Mouse (Mus musculus): Measurements from ENCODE around the gene Kcnc3. TPM values are rescaled to one million over a fixed set of nuclear protein-coding genes. Genes with fewer than 3 reads are reported as not detected.

Gene Kcnc3
- polyA plus RNA-seq (2011; ENCODE audit: insufficient read depth, insufficient read length, low replicate concordance, missing spikeins): 1.1 and 3.9 TPM in 2 replicates

DNA sequence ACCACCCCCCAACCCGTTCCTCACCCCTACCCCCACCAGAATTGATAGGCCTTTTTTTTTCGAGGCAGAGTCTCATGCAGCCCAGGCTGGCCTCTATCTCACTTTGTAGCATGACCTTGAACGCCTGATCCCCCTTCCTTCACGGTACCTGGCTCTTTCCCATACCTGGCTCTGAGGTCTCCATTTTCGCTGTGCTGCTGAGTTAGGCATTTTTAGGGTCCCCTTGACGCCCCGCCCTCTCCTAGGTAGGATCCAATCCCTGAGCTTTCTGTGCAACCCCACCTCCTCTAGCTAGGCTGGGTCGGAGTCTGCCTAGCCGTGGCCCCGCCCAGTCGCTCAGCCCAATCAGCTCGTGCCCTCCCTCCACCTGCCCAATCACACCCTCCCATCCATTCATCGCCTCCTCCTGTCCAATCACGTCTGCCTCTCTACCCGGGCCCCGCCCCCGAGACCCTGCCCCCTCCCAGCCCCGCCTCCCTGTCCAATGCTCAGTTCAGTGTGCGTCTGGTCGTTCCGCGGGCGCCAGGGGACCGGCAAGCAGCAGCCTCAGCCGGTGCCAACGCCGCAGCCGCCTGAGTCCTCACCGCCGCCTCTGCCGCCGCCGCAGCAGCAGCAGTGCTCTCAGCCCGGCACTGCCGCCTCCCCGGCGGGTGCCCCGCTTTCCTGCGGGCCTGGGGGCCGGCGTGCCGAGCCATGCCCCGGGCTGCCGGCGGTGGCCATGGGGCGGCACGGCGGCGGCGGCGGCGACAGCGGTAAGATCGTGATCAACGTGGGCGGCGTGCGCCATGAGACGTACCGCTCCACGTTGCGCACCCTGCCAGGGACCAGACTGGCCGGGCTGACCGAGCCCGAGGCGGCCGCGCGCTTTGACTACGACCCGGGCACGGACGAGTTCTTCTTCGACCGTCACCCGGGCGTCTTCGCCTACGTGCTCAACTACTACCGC is at the start of gene Kcnc3:
Gene Kcnc3 (plus strand): TSS at position 263 of the 946 bp plus-strand sequence.
- 0 out of 2 replicates have a peak, but pooled peaks have one; percentile 32 for TF ChIP-seq POLR2A (IDR thresholded peaks at IDR 0.05; ENCODE audit: borderline replicate concordance, control insufficient read depth, low read depth, low read length)
- no peak for TF ChIP-seq CTCF (IDR thresholded peaks at IDR 0.05; ENCODE audit: control insufficient read depth, insufficient read depth, low read length)
- under 1% methylated on average over 80 of the region's 80 CpGs for WGBS

DNA sequence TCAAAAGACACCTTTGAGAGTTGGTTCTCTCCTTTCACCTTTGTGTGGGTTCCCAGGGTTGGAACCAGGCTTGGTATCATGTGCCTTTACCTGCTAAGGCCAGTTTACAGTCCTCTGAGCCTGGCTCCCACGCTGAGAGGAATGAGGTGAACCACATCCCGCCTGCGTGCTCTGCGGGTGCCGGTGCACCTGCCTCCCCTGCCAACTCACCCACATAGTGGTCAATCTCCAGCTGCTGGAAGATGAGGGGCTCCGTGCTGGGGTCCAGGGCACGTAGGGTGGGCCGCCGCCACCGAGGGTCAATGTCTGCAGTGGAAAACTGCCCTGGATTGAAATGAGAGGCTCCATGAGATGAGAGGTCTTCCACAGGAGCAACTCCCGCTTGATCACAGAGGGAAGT is 47.9 kb upstream of the Kcnc3 start:
- Histone ChIP-seq H3K4me1 (ENCODE audit: control insufficient read depth, insufficient read depth, low read length) (peaks cover 4% of the 10 kb centered on the region; the same call in 1 of the 2 replicates), H3K4me3 (replicated peaks; ENCODE audit: control insufficient read depth, low read depth, low read length) (no peak overlapping the region), H3K27ac (ENCODE audit: control insufficient read depth, insufficient read depth, low read depth, low read length, poor library complexity) (no peak overlapping the region)
- WGBS: 94% methylated on average over 11 of the region's 11 CpGs
- TF ChIP-seq POLR2A (IDR thresholded peaks at IDR 0.05; ENCODE audit: borderline replicate concordance, control insufficient read depth, low read depth, low read length): no peak
- TF ChIP-seq CTCF (IDR thresholded peaks at IDR 0.05; ENCODE audit: control insufficient read depth, insufficient read depth, low read length): no peak

More for the DNA sequence above, at the start of gene Kcnc3:
- Histone ChIP-seq H3K4me1 (ENCODE audit: control insufficient read depth, insufficient read depth, low read length) (peaks cover 1% of the 10 kb centered on the region), H3K27ac (ENCODE audit: control insufficient read depth, insufficient read depth, low read depth, low read length, poor library complexity) (no peak within 1 kb of the TSS), H3K4me3 (replicated peaks; ENCODE audit: control insufficient read depth, low read depth, low read length) (peak within 1 kb of the TSS; percentile 27)

DNA sequence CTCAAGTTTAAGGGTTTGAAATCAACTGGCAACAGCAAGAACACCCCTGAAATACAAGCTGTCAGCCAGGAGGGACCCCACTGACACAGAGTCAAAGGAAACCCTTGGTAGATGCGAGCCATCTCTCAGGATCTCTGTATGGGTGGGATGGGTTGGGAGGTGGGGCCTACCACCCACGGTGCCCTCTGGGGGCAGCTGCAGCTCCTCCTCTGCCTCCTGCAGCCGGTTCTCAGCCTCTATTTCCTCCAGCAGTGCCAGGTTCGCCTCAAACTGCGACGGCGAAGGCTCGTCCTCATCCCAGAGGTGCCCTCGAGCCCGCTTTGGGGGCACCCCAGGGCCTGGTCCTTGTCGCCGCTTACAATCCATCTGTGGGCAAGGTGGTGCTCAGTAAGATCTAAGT is 47.4 kb upstream of the Kcnc3 start:
- peaks cover 7% of the 10 kb centered on the region; the same call in 1 of the 2 replicates for H3K4me1 ChIP-seq (ENCODE audit: control insufficient read depth, insufficient read depth, low read length)
- no peak overlapping the region for H3K4me3 ChIP-seq (replicated peaks; ENCODE audit: control insufficient read depth, low read depth, low read length)
- H3K27ac ChIP-seq (ENCODE audit: control insufficient read depth, insufficient read depth, low read depth, low read length, poor library complexity): no peak overlapping the region
- 85% methylated on average over 12 of the region's 12 CpGs for WGBS
- no peak for TF ChIP-seq POLR2A (IDR thresholded peaks at IDR 0.05; ENCODE audit: borderline replicate concordance, control insufficient read depth, low read depth, low read length)
- TF ChIP-seq CTCF (IDR thresholded peaks at IDR 0.05; ENCODE audit: control insufficient read depth, insufficient read depth, low read length): no peak

DNA sequence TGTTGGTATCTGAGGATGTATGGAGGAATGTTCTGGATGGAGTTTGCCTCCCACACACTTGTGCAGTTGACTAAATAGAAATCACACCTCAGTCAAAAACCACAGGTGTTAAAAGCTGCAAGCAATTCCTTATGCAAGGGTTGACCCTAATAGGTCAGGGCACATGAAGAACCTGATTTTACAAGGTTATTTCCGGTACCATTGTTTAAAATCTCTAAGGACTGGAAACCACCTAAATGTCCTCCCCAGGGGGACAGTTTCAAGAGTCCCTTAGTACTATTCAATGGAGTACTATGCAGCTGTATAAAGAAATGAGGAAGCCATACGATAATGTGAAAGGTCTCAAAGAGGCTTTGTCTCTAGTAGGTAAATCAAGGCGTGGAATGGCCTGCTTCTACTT is 44.2 kb upstream of the Kcnc3 start:
- Histone ChIP-seq H3K27ac (ENCODE audit: control insufficient read depth, insufficient read depth, low read depth, low read length, poor library complexity) (no peak overlapping the region), H3K4me3 (replicated peaks; ENCODE audit: control insufficient read depth, low read depth, low read length) (no peak overlapping the region), H3K4me1 (ENCODE audit: control insufficient read depth, insufficient read depth, low read length) (peaks cover 9% of the 10 kb centered on the region; the same call in 1 of the 2 replicates)
- 87% methylated on average over 3 of the region's 3 CpGs for WGBS
- no peak for TF ChIP-seq POLR2A (IDR thresholded peaks at IDR 0.05; ENCODE audit: borderline replicate concordance, control insufficient read depth, low read depth, low read length)
- TF ChIP-seq CTCF (IDR thresholded peaks at IDR 0.05; ENCODE audit: control insufficient read depth, insufficient read depth, low read length): no peak

DNA sequence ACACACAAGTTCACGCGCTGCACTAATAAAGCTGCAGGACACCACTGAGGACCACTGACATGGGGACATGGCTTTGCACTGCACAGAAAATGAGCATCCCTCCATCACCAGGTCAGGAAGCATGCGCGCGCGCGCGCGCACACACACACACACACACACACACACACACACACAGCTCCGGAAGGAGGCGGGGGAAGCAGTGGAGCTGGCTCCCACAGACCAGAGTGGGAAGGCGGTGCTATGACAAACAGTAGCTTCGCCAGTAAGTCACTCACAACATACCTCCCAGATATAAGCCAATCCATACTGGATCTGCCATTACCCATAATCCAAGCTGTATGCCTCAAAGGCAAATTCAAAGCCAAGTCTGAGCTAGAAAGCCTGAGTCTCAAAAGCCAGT is 43.4 kb upstream of the Kcnc3 start:
- TF ChIP-seq CTCF (IDR thresholded peaks at IDR 0.05; ENCODE audit: control insufficient read depth, insufficient read depth, low read length) (no peak), POLR2A (IDR thresholded peaks at IDR 0.05; ENCODE audit: borderline replicate concordance, control insufficient read depth, low read depth, low read length) (no peak)
- 47% methylated on average over 13 of the region's 13 CpGs for WGBS
- Histone ChIP-seq H3K4me3 (replicated peaks; ENCODE audit: control insufficient read depth, low read depth, low read length) (peak overlapping the region; percentile 39), H3K27ac (ENCODE audit: control insufficient read depth, insufficient read depth, low read depth, low read length, poor library complexity) (no peak overlapping the region; the same call in 1 of the 2 replicates), H3K4me1 (ENCODE audit: control insufficient read depth, insufficient read depth, low read length) (peaks cover 9% of the 10 kb centered on the region; the same call in 1 of the 2 replicates)

- Histone ChIP-seq H3K27ac (ENCODE audit: control insufficient read depth, insufficient read depth, low read depth, low read length, poor library complexity) (peak overlapping the region; percentile 50), H3K4me1 (ENCODE audit: control insufficient read depth, insufficient read depth, low read length) (peaks cover 9% of the 10 kb centered on the region; the same call in 1 of the 2 replicates), H3K4me3 (replicated peaks; ENCODE audit: control insufficient read depth, low read depth, low read length) (peak overlapping the region; percentile 89)
- TF ChIP-seq POLR2A (IDR thresholded peaks at IDR 0.05; ENCODE audit: borderline replicate concordance, control insufficient read depth, low read depth, low read length) (no peak), CTCF (IDR thresholded peaks at IDR 0.05; ENCODE audit: control insufficient read depth, insufficient read depth, low read length) (no peak)
- 17% methylated on average over 5 of the region's 5 CpGs for WGBS
These were observed 42.7 kb upstream of the Kcnc3 start for GRCm38 (mm10) chr7:44547725-44548124.

DNA sequence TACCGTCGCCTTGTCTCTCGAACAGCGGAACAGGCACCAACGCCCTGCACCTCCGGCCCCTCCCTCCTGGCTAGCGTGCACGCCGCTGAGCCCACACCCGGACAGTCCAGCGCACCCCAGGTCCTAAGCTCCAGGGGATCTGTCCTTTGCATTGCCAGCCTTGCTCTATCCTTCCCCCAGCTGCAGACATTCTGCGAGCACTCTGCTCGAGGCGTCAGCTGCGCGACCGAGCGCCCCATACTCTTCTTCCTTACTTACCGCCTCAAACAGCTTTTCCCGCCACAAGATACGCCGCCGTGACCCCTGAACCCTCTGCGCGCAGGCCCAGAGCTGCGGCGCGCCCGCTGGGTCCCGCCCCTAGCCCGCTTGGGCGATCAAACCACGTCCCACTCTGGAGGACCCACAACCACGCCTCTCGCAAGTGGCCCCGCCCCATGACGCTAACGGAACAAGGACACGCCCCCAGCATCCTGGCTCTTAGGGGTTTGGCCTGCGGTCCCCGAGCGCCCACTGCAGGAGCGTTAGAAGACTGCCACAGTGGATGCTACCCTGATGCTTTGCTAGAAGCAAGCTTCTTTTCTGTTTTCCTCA is 41.9 kb upstream of the Kcnc3 start, which contains the start of gene Pold1:
Gene Pold1 (minus strand): TSS at position 353 of the 591 bp plus-strand sequence.
- peaks cover 9% of the 10 kb centered on the region; the same call in 1 of the 2 replicates for H3K4me1 ChIP-seq (ENCODE audit: control insufficient read depth, insufficient read depth, low read length)
- H3K4me3 ChIP-seq (replicated peaks; ENCODE audit: control insufficient read depth, low read depth, low read length): peak within 1 kb of the TSS; percentile 89
- under 1% methylated on average over 43 of the region's 43 CpGs for WGBS
- peak within 1 kb of the TSS; percentile 79 for H3K27ac ChIP-seq (ENCODE audit: control insufficient read depth, insufficient read depth, low read depth, low read length, poor library complexity)
- TF ChIP-seq POLR2A (IDR thresholded peaks at IDR 0.05; ENCODE audit: borderline replicate concordance, control insufficient read depth, low read depth, low read length): peak; percentile 58; the same call in 1 of the 2 replicates
- TF ChIP-seq CTCF (IDR thresholded peaks at IDR 0.05; ENCODE audit: control insufficient read depth, insufficient read depth, low read length): peak; percentile 93
